Mouse (Mus musculus) heart, embryonic 16.5 days (tissue): Measurements from ENCODE around the gene Spns3. TPM values are rescaled to one million over a fixed set of nuclear protein-coding genes. Genes with fewer than 3 reads are reported as not detected.

Experiments used
- ATAC-seq: fragments of 200-750 bp; cut with Nextera tagmentation; replicated peaks from 2 replicates; pipeline ENCODE4 v1.8.0; 2017; ENCODE audit warnings: moderate number of reproducible peaks; ENCODE audit not compliant: insufficient read depth, low FRiP score; ENCODE audit errors: extremely low read depth
- H3K27ac ChIP-seq: fragments of 300-500 bp; sonication (generic); 2 replicates; pipeline ENCODE4 v1.5.1; 2014; ENCODE audit warnings: mild to moderate bottlenecking, low read length, control low read depth, moderate library complexity
- H3K27me3 ChIP-seq: fragments of 300-500 bp; sonication (generic); 2 replicates; pipeline ENCODE4 v1.6.1; 2014; ENCODE audit warnings: low read length, mixed read lengths; ENCODE audit not compliant: control insufficient read depth, insufficient read depth
- H3K36me3 ChIP-seq: fragments of 300-500 bp; sonication (generic); 2 replicates; pipeline ENCODE4 v1.6.1; 2014; ENCODE audit not compliant: control insufficient read depth, insufficient read depth
- H3K4me1 ChIP-seq: fragments of 300-500 bp; sonication (generic); 2 replicates; pipeline ENCODE4 v1.6.1; 2014; ENCODE audit warnings: low read length, mixed read lengths; ENCODE audit not compliant: control insufficient read depth, insufficient read depth
- H3K4me2 ChIP-seq: fragments of 300-500 bp; sonication (generic); 2 replicates; pipeline ENCODE4 v1.6.1; 2014; ENCODE audit warnings: low read depth, mild to moderate bottlenecking, control low read depth, low read length
- H3K4me3 ChIP-seq: fragments of 300-500 bp; sonication (generic); 2 replicates; pipeline ENCODE4 v1.5.1; 2014; ENCODE audit warnings: mild to moderate bottlenecking, control low read depth, low read length
- H3K9ac ChIP-seq: fragments of 300-500 bp; sonication (generic); 2 replicates; pipeline ENCODE4 v1.6.1; 2014; ENCODE audit warnings: low read length, control low read depth
- H3K9me3 ChIP-seq: fragments of 300-500 bp; sonication (generic); replicated peaks from 2 replicates; pipeline ENCODE4 v1.6.1; 2016; ENCODE audit warnings: low read length; ENCODE audit not compliant: control insufficient read depth
- WGBS: fragments of 180-500 bp; shearing (Covaris S2); extraction: QIAGEN DNeasy Blood & Tissue Kit; methylation state at CpG from one replicate; pipeline ENCODE4 v1.1.7; 2014; 5-methylcytosine and 5-hydroxymethylcytosine counted together
- polyA plus RNA-seq: library from polyadenylated mRNA; unstranded; fragments of >200 nt; fragmentation: Nextera tagmentation; extraction: Ambion mirVana; gene quantifications from 2 replicates; pipeline ENCODE4 v1.2.1, GENCODE M21; 2015

The Spns3 gene
- polyA plus RNA-seq, 1 experiment from 2014 or later = 1.0 TPM

DNA sequence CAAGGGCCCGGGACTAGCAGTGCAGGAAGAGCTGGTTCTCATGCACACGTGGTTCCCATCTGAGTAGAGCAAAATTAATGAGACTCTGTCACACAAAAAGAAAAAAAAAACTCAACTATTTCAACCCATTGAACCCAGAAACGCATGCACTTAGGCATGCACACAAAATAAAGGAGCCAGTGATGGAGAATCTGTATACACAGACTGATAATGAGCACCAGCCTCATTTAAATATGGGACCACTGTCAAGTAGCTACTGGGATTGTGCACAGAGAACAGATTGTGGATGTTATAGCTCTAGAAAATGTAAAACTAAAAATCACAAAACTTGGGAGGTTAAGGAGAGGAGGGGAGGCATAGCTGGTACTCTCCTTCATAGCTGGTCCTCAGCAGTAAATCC, 35.3 kb downstream of the Spns3 start:
- no peak overlapping the region for H3K4me3 ChIP-seq
- no peak overlapping the region for H3K9ac ChIP-seq
- H3K36me3 ChIP-seq = no peaks in the 10 kb centered on the region
- H3K4me1 ChIP-seq = no peaks in the 10 kb centered on the region
- ATAC-seq = no peak
- H3K27ac ChIP-seq = no peak overlapping the region
- H3K4me2 ChIP-seq = no peak overlapping the region
- no peaks in the 10 kb centered on the region for H3K9me3 ChIP-seq
- 61% methylated on average over 3 of the region's 3 CpGs for WGBS
- no peaks in the 10 kb centered on the region for H3K27me3 ChIP-seq

DNA sequence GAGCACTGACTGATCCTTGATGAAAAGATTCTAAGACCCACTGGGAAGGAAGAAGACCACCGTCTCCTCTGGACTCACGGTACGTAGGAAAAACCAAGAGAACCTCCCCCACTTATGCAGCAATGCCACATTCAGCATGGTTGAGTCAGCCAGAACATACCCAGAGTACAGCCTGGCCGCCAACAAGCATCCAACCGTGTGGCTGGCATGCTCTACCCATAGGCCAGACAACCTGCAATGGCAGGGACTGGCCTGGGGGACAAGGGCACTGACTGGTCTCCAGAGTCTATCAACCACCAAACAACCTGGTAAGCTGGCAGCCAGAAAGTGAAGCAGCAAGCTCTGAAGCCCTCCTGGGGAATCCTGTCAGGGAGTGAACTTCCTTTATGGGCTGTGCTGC, 41.7 kb downstream of the Spns3 start:
- Histone ChIP-seq H3K4me3 (no peak overlapping the region), H3K9ac (no peak overlapping the region), H3K9me3 (no peaks in the 10 kb centered on the region), H3K4me2 (no peak overlapping the region), H3K27ac (no peak overlapping the region), H3K4me1 (no peaks in the 10 kb centered on the region), H3K36me3 (no peaks in the 10 kb centered on the region), H3K27me3 (no peaks in the 10 kb centered on the region)
- 84% methylated on average over 5 of the region's 5 CpGs for WGBS
- ATAC-seq = no peak

DNA sequence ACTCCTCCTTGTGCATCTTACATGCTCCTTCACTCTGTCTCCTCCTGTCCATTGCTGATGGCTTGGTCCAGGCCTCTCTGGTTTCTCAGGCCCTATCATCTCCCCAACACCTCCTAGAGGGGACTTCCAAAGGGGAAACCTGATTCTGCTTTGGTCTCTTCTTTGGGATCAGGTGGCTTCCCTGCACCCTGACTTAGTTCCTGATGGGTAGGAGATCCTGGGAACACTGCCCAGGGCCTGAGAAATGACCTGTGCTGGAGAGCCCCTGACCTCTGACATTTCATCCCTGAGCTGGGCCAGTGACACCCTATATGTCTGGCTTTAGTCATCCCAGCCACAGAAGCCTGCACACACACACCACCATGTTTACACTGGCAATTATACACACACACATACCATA, 42.7 kb downstream of the Spns3 start:
- peaks cover 5% of the 10 kb centered on the region for H3K4me1 ChIP-seq
- ATAC-seq = no peak
- no peak overlapping the region for H3K4me2 ChIP-seq
- no peaks in the 10 kb centered on the region for H3K9me3 ChIP-seq
- H3K36me3 ChIP-seq = no peaks in the 10 kb centered on the region
- H3K27me3 ChIP-seq = no peaks in the 10 kb centered on the region
- no peak overlapping the region for H3K27ac ChIP-seq
- no peak overlapping the region for H3K9ac ChIP-seq
- no peak overlapping the region for H3K4me3 ChIP-seq

DNA sequence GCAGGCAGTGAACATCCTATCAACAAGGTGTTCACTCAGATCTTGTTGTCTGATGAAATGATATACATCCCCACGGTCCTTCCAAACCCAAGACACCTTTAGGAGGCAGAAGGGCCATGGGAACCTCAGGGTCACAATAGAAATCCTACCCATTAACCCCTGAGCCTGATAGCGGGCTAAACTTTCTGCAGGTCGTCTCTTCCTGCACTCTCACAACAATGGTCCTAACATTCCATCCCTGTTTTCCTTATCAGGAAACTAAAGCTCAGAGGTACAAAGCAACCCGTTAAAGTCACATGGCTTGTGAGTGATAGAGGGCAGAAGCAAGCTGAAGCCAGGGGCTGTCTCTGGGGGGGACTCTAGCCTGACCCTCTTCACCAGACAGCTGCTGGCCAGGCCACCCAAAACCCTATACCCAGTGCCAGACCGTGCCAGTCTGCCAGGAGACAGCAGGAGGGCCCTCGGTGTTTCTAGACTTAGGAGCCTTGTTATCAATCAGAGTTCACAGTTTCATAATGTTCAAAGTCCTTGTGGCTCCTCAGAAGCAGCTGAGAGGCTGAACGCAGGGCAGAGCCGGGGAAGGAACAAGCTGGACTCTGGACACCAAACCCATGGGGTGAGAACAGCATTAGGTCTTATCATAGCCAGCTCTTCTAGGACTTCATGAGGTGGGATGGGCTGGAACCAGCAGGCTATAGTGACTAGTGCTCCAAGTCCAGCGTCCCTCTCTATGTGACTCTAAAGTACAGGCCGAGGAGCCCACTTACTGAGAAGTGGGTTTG, 46.1 kb downstream of the Spns3 start:
- WGBS = 37% methylated on average over 10 of the region's 10 CpGs
- no peaks in the 10 kb centered on the region for H3K9me3 ChIP-seq
- peaks cover 9% of the 10 kb centered on the region for H3K4me1 ChIP-seq
- H3K27me3 ChIP-seq = no peaks in the 10 kb centered on the region
- no peak overlapping the region for H3K9ac ChIP-seq
- H3K36me3 ChIP-seq = no peaks in the 10 kb centered on the region
- H3K4me2 ChIP-seq = no peak overlapping the region
- no peak for ATAC-seq
- H3K4me3 ChIP-seq = no peak overlapping the region
- H3K27ac ChIP-seq = no peak overlapping the region

DNA sequence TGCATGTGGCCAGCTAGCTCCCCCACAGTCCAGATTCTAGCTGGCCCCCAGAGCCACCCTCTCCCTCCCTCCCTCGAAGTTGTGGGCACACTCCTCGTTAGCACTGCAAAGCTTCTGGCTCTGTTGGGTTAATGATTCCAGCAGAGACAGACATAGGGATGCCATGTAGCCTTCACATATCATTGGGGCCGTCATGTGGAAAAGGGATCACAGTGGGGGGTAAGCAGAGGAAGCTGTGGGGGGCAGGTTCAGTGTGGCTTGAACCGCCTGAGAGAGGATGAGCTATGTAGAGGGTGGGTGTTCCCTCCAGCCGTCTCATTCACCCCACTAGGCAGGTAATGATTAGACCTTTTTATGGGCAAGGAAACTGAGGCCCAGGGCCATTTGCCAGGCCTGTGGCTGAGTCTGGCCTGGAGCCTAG, 46.8 kb downstream of the Spns3 start:
- no peak overlapping the region for H3K9ac ChIP-seq

DNA sequence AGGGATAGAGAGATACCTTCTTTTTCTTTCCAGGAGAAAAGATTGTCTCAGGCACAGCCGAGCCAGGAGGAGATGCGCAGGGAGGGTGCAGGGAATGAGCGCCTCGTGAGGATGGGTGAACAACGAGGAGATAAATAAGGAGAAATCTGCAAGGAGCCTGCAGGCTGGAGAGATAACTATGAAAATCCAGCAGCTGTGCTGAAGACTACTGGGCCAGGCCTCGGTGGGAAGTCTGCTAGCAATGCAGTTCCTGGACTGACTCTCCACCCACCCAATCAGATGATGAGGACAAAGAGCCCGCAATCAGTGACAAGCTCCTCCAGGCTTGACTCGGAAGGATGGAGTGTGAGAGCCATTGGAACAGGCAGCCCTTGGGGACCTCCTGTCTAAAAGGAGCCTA, 48.1 kb downstream of the Spns3 start:
- no peak for ATAC-seq
- H3K9ac ChIP-seq = no peak overlapping the region
- H3K27me3 ChIP-seq = no peaks in the 10 kb centered on the region
- peaks cover 9% of the 10 kb centered on the region for H3K4me1 ChIP-seq
- no peak overlapping the region for H3K4me2 ChIP-seq
- H3K36me3 ChIP-seq = no peaks in the 10 kb centered on the region
- 19% methylated on average over 8 of the region's 8 CpGs for WGBS
- H3K4me3 ChIP-seq = no peak overlapping the region
- H3K27ac ChIP-seq = no peak overlapping the region
- H3K9me3 ChIP-seq = no peaks in the 10 kb centered on the region

More for the DNA sequence above, 46.8 kb downstream of the Spns3 start:
- H3K27ac ChIP-seq = no peak overlapping the region
- peaks cover 9% of the 10 kb centered on the region for H3K4me1 ChIP-seq
- H3K36me3 ChIP-seq = no peaks in the 10 kb centered on the region
- no peaks in the 10 kb centered on the region for H3K9me3 ChIP-seq
- H3K4me3 ChIP-seq = no peak overlapping the region
- ATAC-seq = no peak
- 56% methylated on average over 5 of the region's 5 CpGs for WGBS
- no peak overlapping the region for H3K4me2 ChIP-seq
- no peaks in the 10 kb centered on the region for H3K27me3 ChIP-seq

DNA sequence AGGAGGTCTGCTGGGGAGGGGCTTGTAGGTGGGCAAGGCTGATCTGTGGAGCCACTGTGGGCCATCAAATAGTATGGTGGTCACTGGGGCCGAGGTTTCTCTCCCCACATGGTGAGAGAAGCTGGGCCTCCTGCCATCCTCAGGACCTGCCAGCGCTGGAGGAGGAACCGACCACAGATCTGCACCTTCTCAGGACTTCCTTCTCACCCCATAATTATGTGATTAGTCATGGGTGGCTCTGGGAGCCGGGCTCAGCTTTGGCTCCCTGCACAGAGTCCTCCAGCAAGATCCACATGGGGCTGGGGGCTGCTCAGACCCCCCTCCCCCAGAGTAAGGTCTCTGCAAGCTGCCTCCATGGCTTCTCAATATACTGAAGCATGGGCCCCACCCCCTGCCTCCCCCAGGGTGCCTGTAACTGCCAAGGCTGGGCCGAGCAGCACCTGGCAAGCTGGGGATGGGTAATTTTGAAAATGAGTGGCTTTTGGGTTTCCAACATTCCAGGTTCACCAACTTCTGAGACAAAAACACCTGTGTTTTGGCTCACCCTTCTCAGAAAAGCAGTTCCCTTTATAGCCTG, 48.8 kb downstream of the Spns3 start:
- Histone ChIP-seq H3K4me3 (no peak overlapping the region), H3K27me3 (no peaks in the 10 kb centered on the region), H3K27ac (no peak overlapping the region), H3K4me1 (peaks cover 9% of the 10 kb centered on the region), H3K9ac (no peak overlapping the region), H3K9me3 (no peaks in the 10 kb centered on the region), H3K4me2 (no peak overlapping the region), H3K36me3 (no peaks in the 10 kb centered on the region)
- ATAC-seq = no peak
- WGBS = 28% methylated on average over 5 of the region's 5 CpGs

DNA sequence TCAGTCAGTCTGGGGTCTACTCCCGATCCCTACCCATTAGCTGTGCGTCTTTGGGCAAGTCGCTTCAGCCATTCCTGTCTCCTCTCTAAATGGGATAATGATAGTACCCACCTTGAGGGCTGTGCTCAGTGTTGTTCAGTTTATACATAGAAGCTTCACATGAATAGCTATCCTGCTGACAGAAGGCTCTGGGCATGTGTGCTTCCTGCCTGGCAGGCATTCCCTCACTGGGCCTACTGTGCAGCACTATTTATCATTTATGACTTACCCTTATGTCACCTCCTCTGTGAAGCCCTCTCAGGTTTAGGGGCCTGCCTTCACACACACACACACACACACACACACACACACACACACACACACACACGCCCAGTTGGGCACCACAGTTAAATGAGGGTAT, 50.2 kb downstream of the Spns3 start:
- Histone ChIP-seq H3K9ac (no peak overlapping the region), H3K27me3 (no peaks in the 10 kb centered on the region), H3K27ac (no peak overlapping the region), H3K4me2 (no peak overlapping the region), H3K36me3 (no peaks in the 10 kb centered on the region), H3K4me3 (no peak overlapping the region), H3K9me3 (no peaks in the 10 kb centered on the region), H3K4me1 (peaks cover 9% of the 10 kb centered on the region)
- WGBS = 81% methylated on average over 4 of the region's 4 CpGs
- ATAC-seq = no peak

DNA sequence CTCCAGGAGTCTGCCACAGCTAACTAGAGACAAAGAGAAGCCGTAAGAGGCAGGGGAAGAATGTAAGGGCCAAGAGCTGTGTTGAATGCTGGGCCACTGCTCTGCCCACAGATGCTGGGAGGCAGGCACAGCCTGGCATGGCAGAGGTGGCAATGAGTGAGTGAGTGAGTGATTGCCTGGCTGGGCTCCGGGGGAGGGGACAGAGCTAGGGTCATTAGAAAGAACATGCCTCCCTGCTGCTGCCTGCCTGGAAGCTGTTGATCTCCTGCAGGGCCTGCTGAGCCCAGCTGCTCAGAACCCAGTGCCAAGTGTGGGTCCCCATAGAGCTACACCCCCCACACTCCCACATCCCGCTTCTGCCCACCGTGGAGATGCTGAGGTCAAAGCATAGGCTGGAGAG, 52.9 kb downstream of the Spns3 start:
- 0 out of 2 replicates have a peak, but pooled peaks cover 4% of the 10 kb centered on the region for H3K27me3 ChIP-seq
- WGBS = 22% methylated on average over 4 of the region's 4 CpGs
- no peak for ATAC-seq
- H3K36me3 ChIP-seq = no peaks in the 10 kb centered on the region
- no peaks in the 10 kb centered on the region for H3K9me3 ChIP-seq
- no peak overlapping the region for H3K4me3 ChIP-seq
- H3K4me1 ChIP-seq = peaks cover 4% of the 10 kb centered on the region; the same call in 1 of the 2 replicates
- H3K4me2 ChIP-seq = no peak overlapping the region
- H3K27ac ChIP-seq = no peak overlapping the region
- no peak overlapping the region for H3K9ac ChIP-seq
